Mouse (Mus musculus) heart, postnatal 0 days (tissue): ENCODE data around the gene Atf3.

Experiments used
- CTCF ChIP-seq: IDR thresholded peaks from 2 replicates; pipeline ENCODE4 v1.5.1; 2016; ENCODE audit warnings: antibody characterized with exemption, control low read depth, low read depth
- EP300 ChIP-seq: IDR thresholded peaks from 2 replicates; pipeline ENCODE4 v1.6.1; 2016; ENCODE audit warnings: antibody characterized with exemption, low read depth

DNA sequence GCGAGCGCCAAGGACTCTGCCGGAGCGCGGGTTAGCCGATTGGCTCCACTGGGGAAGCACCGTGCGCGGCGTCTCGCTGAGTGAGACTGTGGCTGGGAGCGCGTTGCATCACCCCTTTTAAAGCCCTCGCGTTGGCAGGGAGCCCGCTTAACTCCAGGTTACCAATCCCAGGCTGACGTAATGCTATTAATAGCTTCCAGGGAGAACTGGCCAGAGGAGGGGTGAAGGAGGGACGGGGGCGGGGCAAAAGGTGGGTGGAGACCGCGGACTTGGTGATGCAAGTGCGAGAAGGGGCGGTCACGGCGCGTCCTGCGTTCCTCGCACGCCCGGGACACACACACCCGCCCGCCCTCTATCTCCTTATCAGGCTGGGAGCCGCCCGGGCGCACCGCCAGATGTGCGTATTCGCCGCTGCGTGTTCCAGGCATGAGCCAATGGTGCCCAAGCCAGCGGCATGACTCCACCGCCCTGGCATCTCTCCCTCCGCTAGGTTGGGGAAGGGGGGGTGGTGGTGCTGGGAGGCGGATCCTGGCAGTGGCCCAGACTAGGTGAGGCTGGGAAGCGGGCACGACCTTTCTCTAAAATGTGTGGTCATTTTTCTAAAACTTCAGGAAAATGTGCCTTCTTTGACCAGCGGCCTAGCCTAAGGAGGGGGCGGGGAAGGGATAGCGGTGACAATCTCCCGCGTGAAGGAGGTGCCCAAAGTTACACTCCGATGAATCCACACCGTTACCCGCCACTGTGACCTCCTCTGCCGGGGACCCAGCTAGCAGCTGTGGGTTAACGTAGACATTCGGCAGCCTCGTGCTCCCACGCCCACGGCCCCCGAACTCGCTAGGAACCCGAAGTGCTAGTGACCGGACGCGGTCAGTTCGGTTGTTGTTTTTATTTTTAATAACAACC is 34.4 kb downstream of the Atf3 start:
- no peak for TF ChIP-seq CTCF
- peak; percentile 87 for TF ChIP-seq EP300
